Mouse (Mus musculus) embryonic facial prominence, embryonic 13.5 days (tissue): ENCODE measurements around the gene Gm43191. TPM values are rescaled to one million over a fixed set of nuclear protein-coding genes. Genes with fewer than 3 reads are reported as not detected.

Source experiments
- ATAC-seq: fragments of 200-750 bp; cut with Nextera tagmentation; 2 replicates; pipeline ENCODE4 v1.8.0; 2017; ENCODE audit warnings: low read depth; ENCODE audit not compliant: insufficient number of reproducible peaks, insufficient read depth, low FRiP score, low TSS enrichment
- H3K27ac ChIP-seq: fragments of 300-500 bp; sonication (generic); 2 replicates; pipeline ENCODE4 v1.5.1; 2015; ENCODE audit warnings: moderate library complexity, mild to moderate bottlenecking, inconsistent platforms
- H3K27me3 ChIP-seq: fragments of 300-500 bp; sonication (generic); 2 replicates; pipeline ENCODE4 v1.6.1; 2015; ENCODE audit warnings: mild to moderate bottlenecking, inconsistent platforms
- H3K36me3 ChIP-seq: fragments of 300-500 bp; sonication (generic); 2 replicates; pipeline ENCODE4 v1.6.1; 2015; ENCODE audit warnings: mild to moderate bottlenecking, inconsistent platforms
- H3K4me1 ChIP-seq: fragments of 300-500 bp; sonication (generic); 2 replicates; pipeline ENCODE4 v1.6.1; 2015; ENCODE audit warnings: inconsistent platforms
- H3K4me2 ChIP-seq: fragments of 300-500 bp; sonication (generic); 2 replicates; pipeline ENCODE4 v1.6.1; 2015; ENCODE audit warnings: moderate library complexity, mild to moderate bottlenecking, inconsistent platforms
- H3K4me3 ChIP-seq: fragments of 300-500 bp; sonication (generic); 2 replicates; pipeline ENCODE4 v1.5.1; 2015; ENCODE audit warnings: mild to moderate bottlenecking, inconsistent platforms
- H3K9ac ChIP-seq: fragments of 300-500 bp; sonication (generic); 2 replicates; pipeline ENCODE4 v1.6.1; 2015; ENCODE audit warnings: mild to moderate bottlenecking, inconsistent platforms
- H3K9me3 ChIP-seq: fragments of 300-500 bp; sonication (generic); 2 replicates; pipeline ENCODE4 v1.6.1; 2016; ENCODE audit warnings: inconsistent platforms
- WGBS: fragments of 180-500 bp; shearing (Covaris S2); methylation state at CpG from one replicate; pipeline ENCODE4 v1.1.7; 2015; ENCODE audit warnings: mixed read lengths; 5-methylcytosine and 5-hydroxymethylcytosine counted together
- polyA plus RNA-seq: library from polyadenylated mRNA; unstranded; fragments of >200 nt; fragmentation: Nextera tagmentation; extraction: Ambion mirVana; gene quantifications from 2 replicates; pipeline ENCODE4 v1.2.1, GENCODE M21; 2015

Gene Gm43191
- polyA plus RNA-seq, 1 experiment from 2014 or later, result not detected

DNA sequence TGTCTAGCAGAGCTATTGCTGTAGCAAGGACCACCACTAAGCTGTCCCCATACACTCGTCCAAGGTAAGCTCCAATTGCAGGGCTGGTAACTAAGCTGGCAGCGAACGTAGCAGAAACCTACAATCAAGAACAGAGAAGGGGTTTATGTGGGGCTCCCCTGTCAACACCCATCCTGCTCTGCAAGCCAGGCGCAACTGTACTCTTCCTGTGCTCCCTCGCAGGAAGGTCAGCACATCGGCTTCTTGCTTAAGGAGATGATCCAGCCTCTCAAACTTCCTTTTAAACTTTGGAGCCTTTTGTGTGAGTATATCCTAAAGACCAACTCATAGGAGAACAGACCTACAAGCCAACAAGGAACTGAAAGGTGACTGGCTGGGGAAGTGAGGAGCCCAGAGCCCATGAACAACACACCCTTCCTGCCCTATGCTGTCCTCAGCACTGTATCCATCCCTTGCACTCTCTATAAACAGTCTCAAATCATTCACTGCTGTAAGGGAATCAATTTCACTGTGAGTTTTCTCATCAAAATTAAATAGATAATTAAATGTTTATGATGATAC is 39.2 kb downstream of the Gm43191 start:
- Histone ChIP-seq H3K4me1 (no peaks in the 10 kb centered on the region), H3K9ac (no peak overlapping the region), H3K27ac (no peak overlapping the region), H3K9me3 (no peaks in the 10 kb centered on the region), H3K4me3 (no peak overlapping the region), H3K4me2 (no peak overlapping the region), H3K27me3 (no peaks in the 10 kb centered on the region), H3K36me3 (peaks cover 85% of the 10 kb centered on the region)
- no peak for ATAC-seq
- WGBS, result 88% methylated on average over 6 of the region's 6 CpGs

DNA sequence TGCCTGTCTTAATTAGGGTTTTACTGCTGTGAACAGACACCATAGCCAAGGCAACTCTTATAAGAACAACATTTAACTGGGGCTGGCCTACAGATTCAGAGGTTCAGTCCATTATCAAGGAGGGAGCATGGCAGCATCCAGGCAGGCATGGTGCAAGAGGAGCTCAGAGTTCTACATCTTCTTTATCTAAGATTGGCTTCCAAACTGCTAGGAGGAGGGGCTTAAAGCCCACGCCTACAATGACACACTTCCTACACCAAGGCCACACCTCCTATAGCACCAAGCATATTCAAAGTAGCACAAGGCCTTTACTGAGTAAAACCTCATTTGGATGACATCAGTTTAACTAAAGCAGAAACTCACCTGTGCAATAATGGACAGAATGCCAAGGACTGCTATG is 41.0 kb downstream of the Gm43191 start:
- Histone ChIP-seq H3K9me3 (no peaks in the 10 kb centered on the region), H3K9ac (no peak overlapping the region), H3K27me3 (no peaks in the 10 kb centered on the region), H3K4me1 (no peaks in the 10 kb centered on the region), H3K36me3 (peaks cover 82% of the 10 kb centered on the region), H3K27ac (no peak overlapping the region), H3K4me3 (no peak overlapping the region), H3K4me2 (no peak overlapping the region)
- ATAC-seq, result no peak
- 94% methylated on average over 1 of the region's 1 CpGs for WGBS

DNA sequence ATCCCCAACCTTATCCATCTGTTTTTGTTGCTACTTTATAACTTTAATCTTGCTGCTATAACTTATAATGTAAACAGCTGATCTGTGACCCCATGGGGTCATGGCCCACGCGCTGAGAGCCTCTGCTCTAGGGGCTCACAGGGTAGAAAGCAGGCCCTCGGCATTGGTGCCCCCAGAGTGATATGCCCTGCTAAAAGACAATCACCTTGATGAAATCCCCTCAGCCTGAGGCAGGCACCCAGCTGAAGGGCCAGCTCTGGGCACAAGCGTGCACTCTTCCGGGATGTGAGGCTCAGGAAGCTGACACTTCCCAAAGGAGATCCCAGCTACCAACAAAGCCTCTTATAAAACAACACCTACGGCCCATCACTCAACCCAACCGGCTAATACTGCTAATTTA is 42.5 kb downstream of the Gm43191 start:
- ATAC-seq, result no peak
- WGBS, result 95% methylated on average over 7 of the region's 7 CpGs
- no peak overlapping the region for H3K27ac ChIP-seq
- no peak overlapping the region for H3K4me3 ChIP-seq
- H3K4me2 ChIP-seq, result no peak overlapping the region
- H3K9me3 ChIP-seq, result no peaks in the 10 kb centered on the region
- no peaks in the 10 kb centered on the region for H3K27me3 ChIP-seq
- no peaks in the 10 kb centered on the region for H3K4me1 ChIP-seq
- H3K36me3 ChIP-seq, result peaks cover 85% of the 10 kb centered on the region
- H3K9ac ChIP-seq, result no peak overlapping the region

DNA sequence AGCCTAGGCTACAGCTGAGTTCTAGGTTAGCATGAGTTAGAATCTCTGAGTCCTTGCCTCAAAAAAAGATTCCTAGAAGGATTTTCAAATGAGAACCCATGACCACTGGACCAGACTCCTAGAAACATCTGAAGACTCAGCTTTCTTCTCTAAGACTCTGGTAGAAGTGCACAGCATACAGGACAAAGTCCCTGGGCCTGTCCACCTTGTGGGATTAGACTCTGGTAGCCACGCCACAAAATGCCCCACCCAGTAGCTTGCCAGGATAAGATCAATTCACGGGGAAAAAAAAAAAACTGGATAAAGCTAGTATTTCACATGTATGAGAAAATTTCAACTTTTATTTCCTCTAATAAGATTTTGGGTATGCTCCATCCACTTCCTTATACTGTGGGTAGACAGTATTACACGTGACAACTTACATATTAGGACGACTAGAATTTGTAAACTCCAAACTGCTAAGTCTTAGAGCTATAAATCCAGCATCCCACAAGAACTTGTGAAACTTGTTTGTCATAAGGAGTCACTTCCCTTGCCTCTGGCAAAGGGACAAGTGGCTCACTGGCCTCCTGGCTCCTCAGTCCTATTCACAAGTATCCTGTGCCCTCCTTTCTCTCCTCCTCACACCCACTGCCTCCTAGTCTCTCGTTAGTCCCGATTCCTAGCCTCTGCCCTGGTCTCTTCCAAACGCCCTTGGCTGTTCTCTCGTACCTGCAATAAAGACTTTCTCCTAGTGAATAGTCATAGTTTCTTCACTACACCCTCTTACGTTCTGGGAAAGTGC is 43.2 kb downstream of the Gm43191 start:
- WGBS, result 85% methylated on average over 9 of the region's 9 CpGs
- H3K9ac ChIP-seq, result no peak overlapping the region
- H3K9me3 ChIP-seq, result no peaks in the 10 kb centered on the region

DNA sequence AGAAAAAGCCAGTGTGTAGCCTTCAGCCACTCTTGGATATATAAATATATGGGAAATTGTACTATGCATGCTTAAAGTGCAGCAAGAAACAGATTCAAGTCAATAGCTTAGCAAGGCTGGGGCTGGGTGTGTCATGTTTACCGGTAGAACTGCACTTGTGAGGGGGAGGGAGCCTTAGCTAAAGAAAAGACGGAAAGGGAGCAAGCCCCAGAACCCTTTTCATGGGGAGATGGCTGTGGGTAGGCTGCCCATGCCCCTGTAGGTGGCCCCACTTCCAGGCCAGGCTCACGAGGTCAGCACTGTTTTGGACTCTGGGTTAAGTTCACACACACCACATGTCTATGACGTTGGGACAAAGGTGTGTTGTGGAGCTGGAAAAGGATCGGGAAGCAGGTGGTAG is 45.3 kb downstream of the Gm43191 start:
- WGBS, result 66% methylated on average over 5 of the region's 5 CpGs
- no peak for ATAC-seq
- Histone ChIP-seq H3K4me1 (no peaks in the 10 kb centered on the region), H3K36me3 (peaks cover 80% of the 10 kb centered on the region), H3K27me3 (no peaks in the 10 kb centered on the region), H3K4me3 (no peak overlapping the region), H3K9me3 (no peaks in the 10 kb centered on the region), H3K9ac (no peak overlapping the region), H3K4me2 (no peak overlapping the region), H3K27ac (no peak overlapping the region)

More for the DNA sequence above, 43.2 kb downstream of the Gm43191 start:
- peaks cover 84% of the 10 kb centered on the region for H3K36me3 ChIP-seq
- no peaks in the 10 kb centered on the region for H3K27me3 ChIP-seq
- H3K4me2 ChIP-seq, result no peak overlapping the region
- H3K27ac ChIP-seq, result no peak overlapping the region
- no peak overlapping the region for H3K4me3 ChIP-seq
- no peak for ATAC-seq
- H3K4me1 ChIP-seq, result no peaks in the 10 kb centered on the region

DNA sequence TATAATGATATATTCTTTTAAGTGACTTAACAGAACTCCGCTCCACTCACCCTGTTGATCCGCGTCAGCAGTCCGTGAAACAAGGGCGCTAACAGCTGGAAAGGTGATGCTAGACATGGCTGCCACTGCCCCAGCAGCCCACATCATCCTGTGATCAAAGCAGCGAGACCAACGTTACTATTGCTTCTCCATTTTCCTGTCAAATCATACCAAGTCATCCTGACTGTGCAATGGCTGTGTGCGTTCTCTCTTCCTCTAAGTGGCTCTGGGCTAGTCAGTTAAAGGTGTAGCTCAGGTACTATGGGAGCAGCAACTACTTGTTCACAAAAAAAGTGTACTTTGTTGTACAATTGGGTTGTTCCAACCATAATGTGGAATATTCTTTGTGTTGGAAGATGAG is 46.2 kb downstream of the Gm43191 start:
- H3K27me3 ChIP-seq, result no peaks in the 10 kb centered on the region
- 92% methylated on average over 8 of the region's 8 CpGs for WGBS
- no peak for ATAC-seq

DNA sequence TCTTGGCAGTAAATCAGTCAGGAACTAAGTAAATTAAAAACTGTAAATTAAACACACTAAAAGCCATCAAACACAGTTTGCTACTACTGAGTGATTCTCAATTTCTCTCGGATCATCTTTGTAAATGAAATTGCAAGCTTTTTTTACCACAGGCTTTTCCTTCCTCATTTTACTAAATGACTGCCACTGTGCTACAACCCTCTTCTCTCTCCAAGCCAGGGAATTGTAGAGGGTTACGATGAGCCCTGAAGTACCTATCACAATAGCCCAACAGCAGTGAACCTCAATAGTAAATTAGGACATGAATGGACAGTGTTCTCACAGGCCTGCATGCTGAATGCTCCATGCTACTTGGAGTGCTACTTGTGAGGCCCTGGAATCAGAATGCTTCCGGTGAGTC is 47.0 kb downstream of the Gm43191 start:
- Histone ChIP-seq H3K36me3 (peaks cover 75% of the 10 kb centered on the region), H3K4me2 (no peak overlapping the region), H3K9ac (no peak overlapping the region), H3K27ac (no peak overlapping the region), H3K27me3 (no peaks in the 10 kb centered on the region), H3K9me3 (no peaks in the 10 kb centered on the region), H3K4me3 (no peak overlapping the region), H3K4me1 (no peaks in the 10 kb centered on the region)
- no peak for ATAC-seq
- WGBS, result 96% methylated on average over 3 of the region's 3 CpGs

More for the DNA sequence above, 46.2 kb downstream of the Gm43191 start:
- Histone ChIP-seq H3K27ac (no peak overlapping the region), H3K4me1 (no peaks in the 10 kb centered on the region), H3K4me3 (no peak overlapping the region), H3K36me3 (peaks cover 80% of the 10 kb centered on the region), H3K4me2 (no peak overlapping the region), H3K9ac (no peak overlapping the region), H3K9me3 (no peaks in the 10 kb centered on the region)

DNA sequence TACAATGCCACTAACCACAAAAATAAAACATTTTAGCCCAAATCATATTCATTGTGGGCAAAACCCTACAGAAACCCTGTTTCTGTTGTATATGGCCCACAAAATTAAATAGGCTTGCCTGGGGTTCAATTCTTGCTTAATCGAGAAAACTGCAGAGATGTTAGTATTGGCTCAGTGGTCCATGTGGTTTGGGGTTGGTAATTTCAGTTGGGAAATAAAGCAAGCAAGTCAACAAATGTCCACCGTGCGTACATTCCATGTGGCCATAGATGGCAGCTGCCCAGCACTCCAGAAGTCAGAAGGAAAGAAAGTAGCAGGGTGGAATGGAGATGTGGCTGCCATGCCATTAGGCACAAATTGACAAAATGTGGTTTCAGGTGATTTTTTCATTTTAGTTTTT is 48.1 kb downstream of the Gm43191 start:
- no peaks in the 10 kb centered on the region for H3K27me3 ChIP-seq
- no peak overlapping the region for H3K4me3 ChIP-seq
- H3K9me3 ChIP-seq, result no peaks in the 10 kb centered on the region
- H3K9ac ChIP-seq, result no peak overlapping the region
- no peak for ATAC-seq
- no peaks in the 10 kb centered on the region for H3K4me1 ChIP-seq
- H3K36me3 ChIP-seq, result peaks cover 68% of the 10 kb centered on the region
- H3K27ac ChIP-seq, result no peak overlapping the region
- H3K4me2 ChIP-seq, result no peak overlapping the region
- 90% methylated on average over 3 of the region's 3 CpGs for WGBS

DNA sequence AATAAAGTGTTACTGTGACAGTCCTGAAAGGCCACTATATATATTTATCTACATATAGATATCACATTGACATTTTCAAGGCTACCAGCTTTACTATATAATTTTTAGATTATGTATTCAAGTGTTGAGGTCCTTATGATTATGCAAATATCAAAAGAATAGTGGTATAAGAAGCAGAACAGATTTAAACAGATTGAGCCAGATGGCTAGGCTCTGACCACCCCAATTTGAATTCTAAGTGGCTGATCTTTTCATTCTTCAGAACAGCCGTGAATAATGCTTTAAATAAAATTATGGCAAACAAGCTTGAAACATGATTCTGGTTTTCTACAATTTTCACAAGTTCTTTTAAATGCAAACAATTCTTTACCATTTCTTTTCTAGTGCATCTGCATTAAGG is 49.6 kb downstream of the Gm43191 start:
- no peaks in the 10 kb centered on the region for H3K27me3 ChIP-seq
- no peak for ATAC-seq
- H3K36me3 ChIP-seq, result peaks cover 66% of the 10 kb centered on the region
- WGBS, result 59% methylated on average over 1 of the region's 1 CpGs
- no peaks in the 10 kb centered on the region for H3K9me3 ChIP-seq
- no peak overlapping the region for H3K27ac ChIP-seq
- no peaks in the 10 kb centered on the region for H3K4me1 ChIP-seq
- H3K4me2 ChIP-seq, result no peak overlapping the region
- no peak overlapping the region for H3K4me3 ChIP-seq
- H3K9ac ChIP-seq, result no peak overlapping the region

DNA sequence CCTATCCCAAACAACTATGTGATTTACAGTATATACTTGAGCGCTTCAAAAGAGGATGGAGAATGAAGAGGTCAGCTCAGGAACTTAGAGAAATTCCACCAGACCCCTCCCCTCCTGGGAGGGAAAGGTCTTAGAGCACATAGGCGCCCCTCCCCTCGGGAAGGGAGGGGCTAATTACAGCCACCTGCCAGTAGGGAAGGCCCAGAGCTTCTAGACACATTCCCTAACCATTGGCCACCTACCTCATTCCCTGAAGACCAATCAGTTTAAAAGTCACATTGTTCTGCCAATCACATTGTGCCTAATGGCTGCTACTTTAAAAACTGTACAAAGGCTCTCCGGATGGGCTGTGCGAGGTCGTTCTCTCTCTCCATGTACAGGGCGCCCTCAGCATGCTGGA is 58.4 kb downstream of the Gm43191 start:
- ATAC-seq, result no peak
- Histone ChIP-seq H3K27me3 (no peaks in the 10 kb centered on the region), H3K9ac (no peak overlapping the region), H3K4me1 (no peaks in the 10 kb centered on the region), H3K27ac (no peak overlapping the region), H3K36me3 (peaks cover 43% of the 10 kb centered on the region), H3K9me3 (no peaks in the 10 kb centered on the region), H3K4me3 (no peak overlapping the region), H3K4me2 (no peak overlapping the region)
- 96% methylated on average over 7 of the region's 7 CpGs for WGBS

DNA sequence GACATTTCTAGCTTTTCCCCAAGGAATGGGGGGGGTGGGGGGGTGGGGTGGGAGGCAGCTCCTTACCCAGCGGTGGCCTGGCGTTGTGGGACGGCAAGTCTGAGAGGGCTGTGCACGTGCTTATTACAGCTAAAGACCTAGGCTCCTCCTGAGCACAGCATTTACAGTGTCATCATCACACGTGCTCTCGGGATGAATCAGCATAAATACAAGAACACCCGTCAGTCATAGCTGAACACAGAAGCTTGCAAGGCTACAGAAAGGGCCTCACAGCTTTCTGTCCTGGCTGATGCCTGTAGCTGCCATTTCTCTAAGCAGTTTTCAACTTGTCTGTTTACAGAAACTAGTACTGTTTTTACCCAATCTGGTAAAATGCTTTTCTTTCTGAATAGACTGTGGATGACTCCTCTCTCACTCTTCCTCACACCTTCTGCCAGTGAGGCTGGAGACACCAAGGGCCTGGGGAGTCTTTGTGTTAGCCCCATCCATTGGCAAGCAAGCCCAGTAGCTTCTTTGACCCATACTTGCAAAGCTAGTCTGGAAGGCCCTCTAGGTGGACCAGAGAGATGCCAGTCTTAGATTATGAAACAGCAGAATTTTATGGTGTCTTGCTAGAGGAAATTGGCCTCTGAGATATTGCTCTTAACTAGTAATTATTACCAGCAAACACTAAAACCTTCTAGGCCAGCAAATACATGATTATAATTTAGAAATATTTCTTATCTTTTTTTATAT is 60.3 kb downstream of the Gm43191 start:
- Histone ChIP-seq H3K9me3 (no peaks in the 10 kb centered on the region), H3K4me2 (no peak overlapping the region), H3K4me1 (no peaks in the 10 kb centered on the region), H3K36me3 (peaks cover 44% of the 10 kb centered on the region), H3K9ac (no peak overlapping the region), H3K27ac (no peak overlapping the region), H3K27me3 (no peaks in the 10 kb centered on the region), H3K4me3 (no peak overlapping the region)
- no peak for ATAC-seq
- 92% methylated on average over 7 of the region's 7 CpGs for WGBS

DNA sequence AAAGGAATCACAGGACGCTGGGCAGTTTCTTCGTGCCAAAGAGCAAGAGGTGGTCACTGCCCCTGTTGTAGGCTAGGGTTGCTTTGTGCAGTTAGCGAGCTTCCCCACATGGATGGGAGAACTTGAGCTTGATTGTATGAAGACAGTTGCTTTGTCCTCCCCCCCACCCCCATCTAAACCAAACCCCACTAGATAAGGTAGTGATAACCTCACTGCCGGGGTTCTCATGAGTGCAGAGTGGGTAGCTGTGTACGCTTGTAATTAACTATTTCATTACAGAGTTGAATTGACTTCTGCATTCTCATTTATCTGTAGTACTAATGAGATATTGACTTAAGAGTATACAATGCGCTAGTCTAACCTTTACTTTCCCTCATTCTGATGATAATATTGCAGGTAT is 62.2 kb downstream of the Gm43191 start:
- Histone ChIP-seq H3K27me3 (no peaks in the 10 kb centered on the region), H3K4me3 (no peak overlapping the region), H3K36me3 (peaks cover 64% of the 10 kb centered on the region), H3K4me1 (no peaks in the 10 kb centered on the region), H3K9me3 (no peaks in the 10 kb centered on the region), H3K9ac (no peak overlapping the region), H3K27ac (no peak overlapping the region), H3K4me2 (no peak overlapping the region)
- no peak for ATAC-seq
- whole genome bisulfite sequencing, result 85% methylated on average over 6 of the region's 6 CpGs
